Mouse (Mus musculus) heart, adult 10 weeks (tissue): ENCODE measurements around the gene Gm17174. TPM values are rescaled to one million over a fixed set of nuclear protein-coding genes. Genes with fewer than 3 reads are reported as not detected.

Experiments used
- polyA plus RNA-seq: library from polyadenylated mRNA; stranded (reverse); fragments of 350-450 nt; fragmentation: Illumina TruSeq; extraction: RNeasy Lipid Tissue Mini Kit (QIAGEN cat#74804); gene quantifications from one replicate; pipeline ENCODE4 v1.2.3, GENCODE M21; 2014; ENCODE audit warnings: low read depth, low replicate concordance

The Gm17174 gene
- not detected for polyA plus RNA-seq

DNA sequence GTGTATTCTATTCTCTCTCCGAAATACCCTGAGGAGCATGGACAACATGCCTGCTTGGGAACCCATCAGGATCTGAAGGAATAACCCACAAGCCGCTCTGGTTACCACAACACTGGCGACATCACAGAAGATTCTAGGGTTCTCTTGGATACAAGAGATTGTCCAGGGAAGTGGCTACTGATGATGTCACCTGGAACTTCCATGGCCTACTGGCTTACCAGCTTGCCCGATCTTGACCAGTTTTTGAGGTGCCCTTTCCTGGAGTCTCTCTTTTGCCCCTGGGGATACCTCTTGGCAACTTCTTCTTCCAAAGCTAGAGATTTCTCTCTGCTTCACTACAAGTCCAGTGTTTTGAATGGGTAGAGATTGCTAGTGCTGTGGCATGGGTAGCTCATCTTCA lies at the start of gene Gm17174:
Gene Gm17174, minus strand, starts transcription at position 101 of the 400 bp plus-strand sequence.

DNA sequence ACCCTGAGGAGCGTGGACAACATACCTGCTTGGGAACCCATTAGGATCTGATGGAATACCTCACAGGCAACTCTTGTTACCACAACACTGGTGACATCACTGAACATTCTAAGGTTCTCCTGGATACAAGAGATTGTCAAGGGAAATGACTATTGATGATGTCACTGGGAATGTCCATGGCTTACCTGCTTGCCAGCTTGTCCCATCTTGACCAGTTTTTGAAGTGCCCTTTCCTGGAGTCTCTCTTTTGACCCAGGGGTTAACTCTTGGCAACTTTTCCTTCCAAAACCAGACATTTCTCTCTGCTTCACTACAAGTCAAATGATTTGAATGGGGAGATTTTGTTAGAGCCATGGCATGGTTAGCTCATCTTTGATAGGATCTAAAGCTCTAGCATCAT lies 43.6 kb upstream of the Gm17174 start, which contains the start of gene Gm4181:
Gene Gm4181, minus strand, starts transcription at position 101 of the 400 bp plus-strand sequence.

DNA sequence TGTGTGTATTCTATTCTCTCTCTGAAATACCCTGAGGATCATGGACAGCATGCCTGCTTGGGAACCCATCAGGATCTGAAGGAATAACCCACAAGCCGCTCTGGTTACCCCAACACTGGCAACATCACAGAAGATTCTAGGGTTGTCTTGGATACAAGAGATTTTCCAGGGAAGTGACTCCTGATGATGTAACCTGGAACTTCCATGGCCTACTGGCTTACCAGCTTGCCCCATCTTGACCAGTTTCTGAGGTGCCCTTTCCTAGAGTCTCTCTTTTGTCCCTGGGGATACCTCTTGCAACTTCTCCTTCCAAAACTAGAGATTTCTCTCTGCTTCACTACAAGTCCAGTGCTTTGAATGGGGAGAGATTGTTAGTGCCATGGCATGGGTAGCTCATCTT lies 19.3 kb upstream of the Gm17174 start, which contains the start of gene Gm17078:
Gene Gm17078, minus strand, starts transcription at position 101 of the 400 bp plus-strand sequence.

DNA sequence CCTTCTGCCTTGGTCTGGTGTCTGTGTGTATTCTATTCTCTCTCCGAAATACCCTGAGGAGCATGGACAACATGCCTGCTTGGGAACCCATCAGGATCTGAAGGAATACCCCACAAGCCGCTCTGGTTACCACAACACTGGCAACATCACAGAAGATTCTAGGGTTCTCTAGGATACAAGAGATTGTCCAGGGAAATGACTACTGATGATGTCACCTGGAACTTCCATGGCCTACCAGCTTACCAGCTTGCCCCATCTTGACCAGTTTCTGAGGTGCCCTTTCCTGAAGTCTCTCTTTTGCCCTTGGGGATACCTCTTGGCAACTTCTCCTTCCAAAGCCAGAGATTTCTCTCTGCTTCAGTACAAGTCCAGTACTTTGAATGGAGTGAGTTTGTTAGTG lies 18.0 kb downstream of the Gm17174 start, which contains the start of gene Gm17175:
Gene Gm17175, minus strand, starts transcription at position 101 of the 400 bp plus-strand sequence.

DNA sequence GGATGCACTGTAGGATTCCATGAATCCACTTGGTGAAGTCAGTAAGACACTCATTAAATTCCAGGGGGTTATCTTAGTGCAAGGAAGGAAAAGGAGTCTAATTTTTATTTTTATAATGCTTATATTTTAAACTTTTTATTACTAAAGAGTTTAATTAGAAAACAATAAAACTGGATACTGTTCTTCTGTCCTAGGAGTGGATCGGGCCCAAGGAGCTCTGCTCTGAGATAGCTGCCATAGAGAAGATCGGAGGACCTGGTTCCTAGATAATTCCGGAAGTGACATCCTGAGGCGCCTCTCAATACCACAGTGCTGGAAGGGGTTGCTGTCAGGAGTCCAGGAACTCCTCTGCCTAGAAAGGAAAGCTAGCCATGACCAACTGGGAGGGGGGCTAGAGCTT lies 39.4 kb downstream of the Gm17174 start, which contains the start of gene Gm5622:
Gene Gm5622, plus strand, starts transcription at position 301 of the 400 bp plus-strand sequence.

Other genes with a start within 250 kb of the Gm17174 start
- not detected for gene Gm7247, start 230.4 kb downstream of the Gm17174 start, polyA plus RNA-seq
- not detected for gene Vmn2r88, start 181.3 kb downstream of the Gm17174 start, polyA plus RNA-seq
- not detected for gene Vmn2r89, start 140.3 kb downstream of the Gm17174 start, polyA plus RNA-seq
- gene Gm5622, start 39.3 kb downstream of the Gm17174 start, polyA plus RNA-seq, result not detected
- not detected for gene Gm17175, start 18.1 kb downstream of the Gm17174 start, polyA plus RNA-seq
- gene Gm17078, start 19.2 kb upstream of the Gm17174 start, polyA plus RNA-seq, result not detected
- gene Gm4181, start 43.5 kb upstream of the Gm17174 start, polyA plus RNA-seq, result not detected
- gene Gm17079, start 103.3 kb upstream of the Gm17174 start, polyA plus RNA-seq, result not detected
- gene Gm5800, start 125.0 kb upstream of the Gm17174 start, polyA plus RNA-seq, result not detected
- gene Ang4, start 181.5 kb upstream of the Gm17174 start, polyA plus RNA-seq, result not detected
- gene AY358078, start 207.9 kb upstream of the Gm17174 start, polyA plus RNA-seq, result not detected